Mouse (Mus musculus) stomach, embryonic 14.5 days (tissue): ENCODE measurements around the gene Cblc. TPM values are rescaled to one million over a fixed set of nuclear protein-coding genes. Genes with fewer than 3 reads are reported as not detected.

Source experiments
- ATAC-seq: fragments of 200-750 bp; cut with Nextera tagmentation; 2 replicates; pipeline ENCODE4 v1.8.0; 2017; ENCODE audit warnings: low read depth, moderate TSS enrichment; ENCODE audit not compliant: insufficient number of reproducible peaks, insufficient read depth, low FRiP score
- H3K27ac ChIP-seq: fragments of 300-500 bp; sonication (generic); 2 replicates; pipeline ENCODE4 v1.5.1; 2014; ENCODE audit warnings: mild to moderate bottlenecking, low read length, moderate library complexity, mixed read lengths
- H3K27me3 ChIP-seq: fragments of 300-500 bp; sonication (generic); 2 replicates; pipeline ENCODE4 v1.6.1; 2014; ENCODE audit warnings: low read length, control low read depth, mixed read lengths; ENCODE audit not compliant: control insufficient read depth, insufficient read depth
- H3K36me3 ChIP-seq: fragments of 300-500 bp; sonication (generic); 2 replicates; pipeline ENCODE4 v1.6.1; 2014; ENCODE audit warnings: mild to moderate bottlenecking, control low read depth, low read length, moderate library complexity, mixed read lengths; ENCODE audit not compliant: control insufficient read depth, insufficient read depth
- H3K4me1 ChIP-seq: fragments of 300-500 bp; sonication (generic); 2 replicates; pipeline ENCODE4 v1.6.1; 2014; ENCODE audit warnings: low read length, control low read depth, mixed read lengths; ENCODE audit not compliant: control insufficient read depth, insufficient read depth
- H3K4me2 ChIP-seq: fragments of 300-500 bp; sonication (generic); replicated peaks from 2 replicates; pipeline ENCODE4 v1.6.1; 2014; ENCODE audit warnings: low read depth, low read length, control low read depth
- H3K4me3 ChIP-seq: fragments of 300-500 bp; sonication (generic); 2 replicates; pipeline ENCODE4 v1.5.1; 2014; ENCODE audit warnings: low read depth, low read length, control low read depth
- H3K9ac ChIP-seq: fragments of 300-500 bp; sonication (generic); replicated peaks from 2 replicates; pipeline ENCODE4 v1.6.1; 2014; ENCODE audit warnings: low read depth, mild to moderate bottlenecking, control low read depth, low read length, moderate library complexity, mixed read lengths
- H3K9me3 ChIP-seq: fragments of 300-500 bp; sonication (generic); 2 replicates; pipeline ENCODE4 v1.6.1; 2016; ENCODE audit warnings: low read depth, low read length, control low read depth; ENCODE audit not compliant: control insufficient read depth
- WGBS: fragments of 180-500 bp; shearing (Covaris S2); extraction: QIAGEN DNeasy Blood & Tissue Kit; methylation state at CpG from one replicate; pipeline ENCODE4 v1.1.7; 2014; 5-methylcytosine and 5-hydroxymethylcytosine counted together
- polyA plus RNA-seq: library from polyadenylated mRNA; unstranded; fragments of >200 nt; fragmentation: Nextera tagmentation; extraction: Ambion mirVana; gene quantifications from 2 replicates; pipeline ENCODE4 v1.2.1, GENCODE M21; 2014

The Cblc gene
- polyA plus RNA-seq, 1 experiment from 2014 or later: 17.7 TPM

- Histone ChIP-seq H3K27me3 (no peaks in the 10 kb centered on the region), H3K4me1 (0 out of 2 replicates have a peak, but pooled peaks cover 2% of the 10 kb centered on the region), H3K36me3 (no peaks in the 10 kb centered on the region), H3K4me2 (no peak overlapping the region), H3K27ac (no peak overlapping the region), H3K4me3 (no peak overlapping the region), H3K9me3 (no peaks in the 10 kb centered on the region), H3K9ac (no peak overlapping the region)
- no peak for ATAC-seq
- WGBS: 96% methylated on average over 4 of the region's 4 CpGs
These were observed 14.0 kb downstream of the Cblc start for GRCm38 (mm10) chr7:19782645-19783044.

- no peak for ATAC-seq
- Histone ChIP-seq H3K36me3 (no peaks in the 10 kb centered on the region), H3K4me3 (no peak overlapping the region), H3K27ac (no peak overlapping the region), H3K4me1 (0 out of 2 replicates have a peak, but pooled peaks cover 2% of the 10 kb centered on the region), H3K27me3 (no peaks in the 10 kb centered on the region), H3K9ac (no peak overlapping the region), H3K9me3 (no peaks in the 10 kb centered on the region), H3K4me2 (no peak overlapping the region)
- WGBS: 90% methylated on average over 7 of the region's 7 CpGs
These were observed 14.9 kb downstream of the Cblc start for GRCm38 (mm10) chr7:19781741-19782140.

- no peaks in the 10 kb centered on the region for H3K27me3 ChIP-seq
- H3K9me3 ChIP-seq: no peaks in the 10 kb centered on the region
- no peaks in the 10 kb centered on the region for H3K36me3 ChIP-seq
- no peak overlapping the region for H3K9ac ChIP-seq
- no peak for ATAC-seq
- H3K4me2 ChIP-seq: no peak overlapping the region
- H3K4me3 ChIP-seq: no peak overlapping the region
- no peaks in the 10 kb centered on the region for H3K4me1 ChIP-seq
- WGBS: 83% methylated on average over 4 of the region's 4 CpGs
- H3K27ac ChIP-seq: no peak overlapping the region
These were observed 16.7 kb downstream of the Cblc start for GRCm38 (mm10) chr7:19779903-19780302.

- no peaks in the 10 kb centered on the region for H3K4me1 ChIP-seq
- H3K9me3 ChIP-seq: no peaks in the 10 kb centered on the region
- WGBS: 78% methylated on average over 8 of the region's 8 CpGs
- ATAC-seq: no peak
- no peaks in the 10 kb centered on the region for H3K27me3 ChIP-seq
- no peaks in the 10 kb centered on the region for H3K36me3 ChIP-seq
- H3K9ac ChIP-seq: no peak overlapping the region
- H3K27ac ChIP-seq: no peak overlapping the region
- no peak overlapping the region for H3K4me3 ChIP-seq
- no peak overlapping the region for H3K4me2 ChIP-seq
These were observed 18.0 kb downstream of the Cblc start for GRCm38 (mm10) chr7:19778645-19779044.

GRCm38 (mm10) chr7:19777049-19777723 is 19.4 kb downstream of the Cblc start:
- Histone ChIP-seq H3K27ac (no peak overlapping the region), H3K4me3 (no peak overlapping the region), H3K4me1 (no peaks in the 10 kb centered on the region), H3K4me2 (no peak overlapping the region), H3K9me3 (no peaks in the 10 kb centered on the region), H3K9ac (no peak overlapping the region), H3K36me3 (no peaks in the 10 kb centered on the region), H3K27me3 (no peaks in the 10 kb centered on the region)
- no peak for ATAC-seq
- 87% methylated on average over 11 of the region's 11 CpGs for WGBS

- Histone ChIP-seq H3K4me1 (peaks cover 26% of the 10 kb centered on the region), H3K4me2 (no peak overlapping the region; the same call in 1 of the 2 replicates), H3K27ac (no peak overlapping the region), H3K36me3 (peaks cover under 1% of the 10 kb centered on the region; the same call in 1 of the 2 replicates), H3K9ac (no peak overlapping the region), H3K27me3 (no peaks in the 10 kb centered on the region), H3K4me3 (no peak overlapping the region), H3K9me3 (no peaks in the 10 kb centered on the region)
- ATAC-seq: no peak
- 49% methylated on average over 4 of the region's 4 CpGs for WGBS
These were observed 24.9 kb downstream of the Cblc start for GRCm38 (mm10) chr7:19771682-19772081.

GRCm38 (mm10) chr7:19770984-19771391 is 25.6 kb downstream of the Cblc start, which contains the start of gene Bcam:
Gene Bcam (minus strand): TSS chr7:19771016.
- Histone ChIP-seq H3K27ac (peak within 1 kb of the TSS; percentile 68; the same call in 1 of the 2 replicates), H3K27me3 (no peaks in the 10 kb centered on the region), H3K9me3 (no peaks in the 10 kb centered on the region), H3K4me2 (peak within 1 kb of the TSS; percentile 91), H3K4me3 (peak within 1 kb of the TSS; percentile 62), H3K4me1 (peaks cover 26% of the 10 kb centered on the region), H3K36me3 (peaks cover 3% of the 10 kb centered on the region; the same call in 1 of the 2 replicates), H3K9ac (peak within 1 kb of the TSS; percentile 65)
- ATAC-seq: peak; percentile 21; the same call in 1 of the 2 replicates
- whole genome bisulfite sequencing: 2% methylated on average over 9 of the region's 9 CpGs

GRCm38 (mm10) chr7:19770375-19770754 is 26.2 kb downstream of the Cblc start:
- Histone ChIP-seq H3K4me1 (peaks cover 26% of the 10 kb centered on the region), H3K4me3 (peak overlapping the region; percentile 62), H3K9ac (peak overlapping the region; percentile 65), H3K9me3 (no peaks in the 10 kb centered on the region), H3K27ac (peak overlapping the region; percentile 68; the same call in 1 of the 2 replicates), H3K27me3 (no peaks in the 10 kb centered on the region), H3K36me3 (peaks cover 6% of the 10 kb centered on the region), H3K4me2 (peak overlapping the region; percentile 91)
- under 1% methylated on average over 28 of the region's 28 CpGs for WGBS
- peak; percentile 79 for ATAC-seq
